Mouse (Mus musculus): ENCODE measurements at regions not wholly inside any gene's neighbourhood (a gene's known extent, or its start where the extent isn't known, plus 50 kb on each side); places are given as distances from the start of the nearest gene placed in this dataset.

GRCm38 (mm10) chr1:35924796-35925195, 143.4 kb upstream of the Hs6st1 start:
- TF ChIP-seq POLR2A (IDR thresholded peaks at IDR 0.05; ENCODE audit: low read depth, low read length): no peak
- TF ChIP-seq CTCF (IDR thresholded peaks at IDR 0.05; ENCODE audit: extremely low read depth, insufficient read depth, insufficient read length, insufficient replicate concordance): no peak
